Mouse (Mus musculus): ENCODE results near the gene Ccdc146.

DNA sequence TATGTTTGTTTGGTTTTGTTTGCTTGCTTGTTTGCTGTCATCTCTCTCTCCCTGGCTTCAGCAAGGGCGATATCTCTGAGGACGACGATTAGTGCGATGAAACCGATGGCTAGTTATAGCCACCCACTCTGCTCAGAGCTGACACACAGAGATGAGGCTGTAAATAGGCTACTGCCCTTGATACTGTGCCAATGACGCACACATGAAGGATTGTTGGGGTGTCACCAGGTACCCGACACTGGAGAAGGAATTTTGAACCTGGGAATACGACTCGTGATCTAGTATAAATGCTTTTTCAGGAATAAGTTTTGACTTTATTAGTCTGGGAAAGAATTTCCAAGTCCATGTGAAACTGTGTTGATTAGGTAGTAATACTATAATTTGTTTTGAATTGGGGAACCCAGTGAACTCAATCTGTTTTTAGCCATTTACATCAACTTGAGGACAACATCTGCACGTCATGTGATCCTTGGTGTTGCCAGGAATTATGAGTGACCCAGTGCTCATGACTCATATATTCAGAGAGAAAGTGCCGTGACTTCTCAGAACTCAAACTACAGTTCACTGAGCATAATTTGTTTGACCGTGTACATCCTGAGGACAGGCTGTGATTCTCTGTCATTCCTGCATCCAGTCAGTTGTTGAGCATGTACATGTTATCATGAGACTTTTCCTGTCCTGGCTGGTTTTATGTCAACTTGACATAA, 141.0 kb downstream of the Ccdc146 start:
- no peak for TF ChIP-seq CTCF (IDR thresholded peaks at IDR 0.05; ENCODE audit: borderline replicate concordance, extremely low read depth, insufficient read depth, insufficient read length)
- TF ChIP-seq POLR2A (IDR thresholded peaks at IDR 0.05; ENCODE audit: borderline replicate concordance, extremely low read depth, insufficient read depth, insufficient read length, poor library complexity, severe bottlenecking) = no peak

All from brain, embryonic 14.5 days (tissue).